Mouse (Mus musculus) forebrain, embryonic 16.5 days (tissue): ENCODE results near the gene Galnt15. TPM values are rescaled to one million over a fixed set of nuclear protein-coding genes. Genes with fewer than 3 reads are reported as not detected.

Source experiments
- ATAC-seq: fragments of 200-750 bp; cut with Nextera tagmentation; 2 replicates; pipeline ENCODE4 v1.8.0; 2017; ENCODE audit warnings: mild to moderate bottlenecking, moderate library complexity
- H3K27ac ChIP-seq: fragments of 300-500 bp; sonication (generic); 2 replicates; pipeline ENCODE4 v1.5.1; 2014; ENCODE audit warnings: low read length, control low read depth
- H3K27me3 ChIP-seq: fragments of 300-500 bp; sonication (generic); replicated peaks from 2 replicates; pipeline ENCODE4 v1.6.1; 2014; ENCODE audit warnings: low read length; ENCODE audit not compliant: control insufficient read depth, insufficient read depth
- H3K36me3 ChIP-seq: fragments of 300-500 bp; sonication (generic); 2 replicates; pipeline ENCODE4 v1.6.1; 2014; ENCODE audit not compliant: control insufficient read depth, insufficient read depth
- H3K4me1 ChIP-seq: fragments of 300-500 bp; sonication (generic); replicated peaks from 2 replicates; pipeline ENCODE4 v1.6.1; 2014; ENCODE audit warnings: low read length; ENCODE audit not compliant: control insufficient read depth, insufficient read depth
- H3K4me2 ChIP-seq: fragments of 300-500 bp; sonication (generic); 2 replicates; pipeline ENCODE4 v1.6.1; 2014; ENCODE audit warnings: mild to moderate bottlenecking, low read length, control low read depth
- H3K4me3 ChIP-seq: fragments of 300-500 bp; sonication (generic); replicated peaks from 2 replicates; pipeline ENCODE4 v1.5.1; 2014; ENCODE audit warnings: mild to moderate bottlenecking, low read length, control low read depth
- H3K9ac ChIP-seq: fragments of 300-500 bp; sonication (generic); replicated peaks from 2 replicates; pipeline ENCODE4 v1.6.1; 2014; ENCODE audit warnings: low read depth, low read length, control low read depth
- H3K9me3 ChIP-seq: fragments of 300-500 bp; sonication (generic); 2 replicates; pipeline ENCODE4 v1.6.1; 2016; ENCODE audit warnings: low read length; ENCODE audit not compliant: control insufficient read depth
- WGBS: fragments of 180-500 bp; shearing (Covaris S2); extraction: QIAGEN DNeasy Blood & Tissue Kit; methylation state at CpG from one replicate; pipeline ENCODE4 v1.1.7; 2014; 5-methylcytosine and 5-hydroxymethylcytosine counted together
- polyA plus RNA-seq: library from polyadenylated mRNA; unstranded; fragments of >200 nt; fragmentation: Nextera tagmentation; extraction: Ambion mirVana; gene quantifications from 2 replicates; pipeline ENCODE4 v1.2.1, GENCODE M21; 2015

Galnt15 gene
- polyA plus RNA-seq, 1 experiment from 2014 or later = 0.33 TPM

DNA sequence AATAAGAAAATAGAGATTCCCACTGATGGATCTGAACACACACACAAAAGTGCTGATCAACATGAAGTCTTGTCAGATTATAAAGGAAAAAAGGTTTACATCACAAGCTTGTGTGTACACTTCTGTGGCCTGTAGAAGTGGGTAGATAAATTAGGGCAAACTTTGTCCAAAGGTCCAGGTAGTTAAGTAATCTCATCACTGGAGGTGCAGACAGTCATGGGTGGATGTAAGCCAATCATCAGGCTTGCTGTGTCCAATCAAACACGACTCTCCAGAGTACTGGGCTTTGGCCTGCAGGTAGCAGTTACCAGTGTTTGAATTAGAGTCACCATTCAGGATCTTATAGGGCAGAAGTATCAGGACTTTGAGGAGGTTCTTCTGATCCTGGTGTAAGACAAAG lies 64.2 kb downstream of the Galnt15 start:
- Histone ChIP-seq H3K27me3 (no peaks in the 10 kb centered on the region), H3K9me3 (no peaks in the 10 kb centered on the region), H3K36me3 (peaks cover 7% of the 10 kb centered on the region; the same call in 1 of the 2 replicates), H3K9ac (no peak overlapping the region), H3K4me3 (no peak overlapping the region), H3K27ac (no peak overlapping the region), H3K4me2 (no peak overlapping the region), H3K4me1 (no peaks in the 10 kb centered on the region)
- ATAC-seq = no peak
- WGBS = 73% methylated on average over 1 of the region's 1 CpGs

- peaks cover 10% of the 10 kb centered on the region; the same call in 1 of the 2 replicates for H3K36me3 ChIP-seq
Observed at GRCm38 (mm10) chr14:32093500-32094117, 64.8 kb downstream of the Galnt15 start.

DNA sequence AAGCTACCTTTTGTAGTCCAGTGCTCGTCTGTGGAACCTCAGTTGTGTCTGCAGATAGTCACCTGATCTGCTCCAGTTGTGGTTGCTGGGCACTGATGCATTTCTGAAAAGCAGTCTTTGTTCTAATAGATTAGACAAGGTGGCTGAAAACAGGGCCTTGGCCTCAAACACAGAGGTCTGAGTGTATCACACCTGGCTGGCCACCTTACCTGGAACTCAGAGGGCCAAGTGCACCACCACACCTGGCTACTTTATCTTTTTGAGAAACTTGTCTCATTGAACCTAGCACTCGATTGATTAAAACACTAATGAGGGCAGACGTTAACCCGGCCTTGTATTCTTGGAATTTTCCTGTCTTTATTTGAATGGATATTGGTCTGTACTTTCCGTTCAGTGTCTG lies 66.9 kb downstream of the Galnt15 start:
- Histone ChIP-seq H3K4me3 (no peak overlapping the region), H3K27ac (no peak overlapping the region), H3K27me3 (no peaks in the 10 kb centered on the region), H3K4me1 (no peaks in the 10 kb centered on the region), H3K36me3 (peaks cover 25% of the 10 kb centered on the region), H3K4me2 (no peak overlapping the region), H3K9me3 (no peaks in the 10 kb centered on the region), H3K9ac (no peak overlapping the region)
- WGBS = 76% methylated on average over 5 of the region's 5 CpGs
- ATAC-seq = no peak

More at GRCm38 (mm10) chr14:32093500-32094117, 64.8 kb downstream of the Galnt15 start:
- Histone ChIP-seq H3K27ac (no peak overlapping the region), H3K9ac (no peak overlapping the region), H3K9me3 (no peaks in the 10 kb centered on the region), H3K4me3 (no peak overlapping the region), H3K4me2 (no peak overlapping the region), H3K27me3 (no peaks in the 10 kb centered on the region), H3K4me1 (no peaks in the 10 kb centered on the region)
- 95% methylated on average over 11 of the region's 11 CpGs for WGBS
- no peak for ATAC-seq

DNA sequence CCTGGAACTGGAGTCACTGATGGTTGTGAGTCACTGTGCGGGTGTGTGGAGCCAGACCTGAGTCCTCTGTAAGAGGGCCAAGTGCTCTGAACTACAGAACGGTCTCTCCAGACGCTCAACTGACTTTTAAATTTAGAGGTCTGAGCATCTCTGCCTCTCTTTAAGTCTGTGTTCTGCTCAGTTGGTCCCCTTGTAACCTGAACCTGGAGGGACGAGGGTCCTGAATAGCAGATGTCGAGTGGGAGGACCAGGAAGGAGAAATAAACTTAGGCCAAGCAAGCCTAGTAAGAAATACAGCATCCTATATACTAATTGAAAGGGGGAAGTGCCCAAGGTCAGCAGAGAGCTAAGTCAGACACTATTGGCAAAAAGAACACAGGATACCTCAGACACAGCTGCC lies 68.0 kb downstream of the Galnt15 start:
- Histone ChIP-seq H3K9ac (no peak overlapping the region), H3K4me1 (no peaks in the 10 kb centered on the region), H3K27ac (no peak overlapping the region), H3K36me3 (peaks cover 25% of the 10 kb centered on the region), H3K4me3 (no peak overlapping the region), H3K4me2 (no peak overlapping the region), H3K27me3 (no peaks in the 10 kb centered on the region), H3K9me3 (no peaks in the 10 kb centered on the region)
- 91% methylated on average over 5 of the region's 5 CpGs for WGBS
- no peak for ATAC-seq

DNA sequence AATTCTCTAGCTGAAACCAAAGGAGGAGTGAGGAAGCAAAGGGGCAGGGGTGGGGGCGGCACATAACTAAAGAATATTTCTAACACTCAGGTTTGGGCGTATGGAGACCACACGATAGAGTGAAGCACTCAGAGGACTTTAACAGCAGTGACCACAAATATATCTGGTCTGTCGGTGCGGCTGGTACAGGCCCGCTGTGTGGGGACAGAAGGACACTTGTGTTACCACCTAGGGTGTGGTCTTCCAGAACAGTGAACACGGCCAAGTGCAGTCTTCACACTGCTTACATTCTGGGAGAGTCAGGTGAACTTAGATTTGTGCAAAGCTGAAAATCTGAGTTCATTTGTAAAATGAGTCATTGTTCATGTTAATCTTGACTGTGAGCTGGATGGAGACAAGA lies 68.9 kb downstream of the Galnt15 start:
- no peaks in the 10 kb centered on the region for H3K27me3 ChIP-seq
- 94% methylated on average over 7 of the region's 7 CpGs for WGBS
- no peak for ATAC-seq

GRCm38 (mm10) chr14:32098951-32099350 lies 70.2 kb downstream of the Galnt15 start:
- Histone ChIP-seq H3K27ac (no peak overlapping the region), H3K9ac (no peak overlapping the region), H3K4me2 (no peak overlapping the region), H3K4me3 (no peak overlapping the region), H3K9me3 (no peaks in the 10 kb centered on the region), H3K4me1 (no peaks in the 10 kb centered on the region), H3K27me3 (no peaks in the 10 kb centered on the region), H3K36me3 (peaks cover 22% of the 10 kb centered on the region)
- WGBS = 90% methylated on average over 3 of the region's 3 CpGs
- no peak for ATAC-seq

More for the DNA sequence above, 68.9 kb downstream of the Galnt15 start:
- Histone ChIP-seq H3K4me1 (no peaks in the 10 kb centered on the region), H3K27ac (no peak overlapping the region), H3K36me3 (peaks cover 25% of the 10 kb centered on the region), H3K9me3 (no peaks in the 10 kb centered on the region), H3K4me2 (no peak overlapping the region), H3K4me3 (no peak overlapping the region), H3K9ac (no peak overlapping the region)

- ATAC-seq = no peak
- H3K36me3 ChIP-seq = peaks cover 15% of the 10 kb centered on the region
- no peak overlapping the region for H3K4me3 ChIP-seq
- no peak overlapping the region for H3K27ac ChIP-seq
- H3K9ac ChIP-seq = no peak overlapping the region
- WGBS = 89% methylated on average over 4 of the region's 4 CpGs
- H3K9me3 ChIP-seq = no peaks in the 10 kb centered on the region
- H3K4me2 ChIP-seq = no peak overlapping the region
- H3K4me1 ChIP-seq = no peaks in the 10 kb centered on the region
- H3K27me3 ChIP-seq = no peaks in the 10 kb centered on the region
Observed at GRCm38 (mm10) chr14:32103556-32103955, 74.8 kb downstream of the Galnt15 start.

DNA sequence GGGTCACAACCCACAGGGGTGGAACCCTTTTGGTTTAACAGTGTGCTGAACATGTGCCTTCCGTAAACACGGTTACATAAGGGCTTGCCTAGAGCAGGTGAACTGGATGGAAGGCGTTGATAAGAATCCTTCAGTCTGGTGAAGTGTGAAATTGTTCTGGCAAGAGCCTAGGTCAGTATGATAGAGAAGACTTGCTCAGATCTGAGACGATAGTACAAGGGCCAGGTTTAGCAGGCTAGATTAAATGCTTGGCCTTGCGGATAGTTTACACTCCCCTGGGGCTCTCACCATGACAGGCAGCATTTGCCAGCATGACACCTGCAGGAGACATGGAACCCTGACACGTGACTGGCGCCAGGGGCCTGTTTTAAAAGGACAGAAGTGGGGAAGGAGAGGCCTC lies 76.9 kb downstream of the Galnt15 start:
- Histone ChIP-seq H3K9me3 (no peaks in the 10 kb centered on the region), H3K4me2 (no peak overlapping the region), H3K4me1 (no peaks in the 10 kb centered on the region), H3K27ac (no peak overlapping the region), H3K27me3 (no peaks in the 10 kb centered on the region), H3K36me3 (no peaks in the 10 kb centered on the region), H3K9ac (no peak overlapping the region), H3K4me3 (no peak overlapping the region)
- 65% methylated on average over 7 of the region's 7 CpGs for WGBS
- ATAC-seq = no peak

DNA sequence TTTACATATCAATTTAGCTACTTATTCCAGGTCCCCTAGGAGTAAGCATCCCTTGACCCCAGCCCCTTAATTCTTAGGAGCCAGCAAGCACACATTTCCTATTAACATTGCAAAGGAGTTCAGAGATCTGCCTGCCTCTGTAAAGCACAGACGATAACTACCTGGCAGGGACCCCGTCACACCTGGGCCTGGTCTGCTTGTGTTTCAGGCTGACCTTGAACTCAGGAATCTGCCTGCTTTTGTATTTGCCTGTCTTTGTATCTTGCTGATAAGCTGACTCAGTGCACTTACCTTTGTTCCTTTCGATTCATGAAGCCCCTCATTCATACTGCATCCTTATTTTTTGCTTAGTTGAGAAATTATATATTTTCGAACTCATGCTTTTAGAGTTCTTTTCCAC lies 78.1 kb downstream of the Galnt15 start:
- Histone ChIP-seq H3K9ac (no peak overlapping the region), H3K27me3 (no peaks in the 10 kb centered on the region), H3K36me3 (no peaks in the 10 kb centered on the region), H3K4me3 (no peak overlapping the region), H3K4me1 (no peaks in the 10 kb centered on the region), H3K4me2 (no peak overlapping the region), H3K9me3 (no peaks in the 10 kb centered on the region), H3K27ac (no peak overlapping the region)
- WGBS = 91% methylated on average over 4 of the region's 4 CpGs
- ATAC-seq = no peak
